Mouse (Mus musculus): Measurements from ENCODE around the gene Galk1.

GRCm38 (mm10) chr11:115968731-115969405 lies 43.7 kb downstream of the Galk1 start:
- no peak for TF ChIP-seq MAFK (IDR thresholded peaks at IDR 0.05; ENCODE audit: insufficient read depth, low read depth, low read length)
- TF ChIP-seq CHD2 (IDR thresholded peaks at IDR 0.05; ENCODE audit: low read depth, low read length) = no peak

All from ES-E14 (cell line).